Mouse (Mus musculus) liver, embryonic 16.5 days (tissue): ENCODE results near the gene Islr. TPM values are rescaled to one million over a fixed set of nuclear protein-coding genes. Genes with fewer than 3 reads are reported as not detected.

Experiments
- ATAC-seq: fragments of 200-750 bp; cut with Nextera tagmentation; 2 replicates; pipeline ENCODE4 v1.8.0; 2017; ENCODE audit warnings: low read depth, mild to moderate bottlenecking, moderate number of reproducible peaks, moderate library complexity
- H3K27ac ChIP-seq: fragments of 300-500 bp; sonication (generic); 2 replicates; pipeline ENCODE4 v1.5.1; 2014; ENCODE audit warnings: mild to moderate bottlenecking, low read length
- H3K27me3 ChIP-seq: fragments of 300-500 bp; sonication (generic); 2 replicates; pipeline ENCODE4 v1.6.1; 2014; ENCODE audit warnings: low read depth, low read length, mixed read lengths; ENCODE audit not compliant: control insufficient read depth, insufficient read depth
- H3K36me3 ChIP-seq: fragments of 300-500 bp; sonication (generic); 2 replicates; pipeline ENCODE4 v1.6.1; 2014; ENCODE audit warnings: mild to moderate bottlenecking; ENCODE audit not compliant: control insufficient read depth, insufficient read depth
- H3K4me1 ChIP-seq: fragments of 300-500 bp; sonication (generic); 2 replicates; pipeline ENCODE4 v1.6.1; 2014; ENCODE audit warnings: low read depth, low read length, mixed read lengths; ENCODE audit not compliant: control insufficient read depth
- H3K4me2 ChIP-seq: fragments of 300-500 bp; sonication (generic); 2 replicates; pipeline ENCODE4 v1.6.1; 2014; ENCODE audit warnings: low read depth, low read length, mixed read lengths
- H3K4me3 ChIP-seq: fragments of 300-500 bp; sonication (generic); 2 replicates; pipeline ENCODE4 v1.5.1; 2014; ENCODE audit warnings: low read depth, mild to moderate bottlenecking, low read length
- H3K9ac ChIP-seq: fragments of 300-500 bp; sonication (generic); 2 replicates; pipeline ENCODE4 v1.6.1; 2014; ENCODE audit warnings: low read depth, low read length
- H3K9me3 ChIP-seq: fragments of 300-500 bp; sonication (generic); replicated peaks from 2 replicates; pipeline ENCODE4 v1.6.1; 2016; ENCODE audit warnings: low read length; ENCODE audit not compliant: control insufficient read depth
- WGBS: fragments of 180-500 bp; shearing (Covaris S2); extraction: QIAGEN DNeasy Blood & Tissue Kit; methylation state at CpG from one replicate; pipeline ENCODE4 v1.1.7; 2014; ENCODE audit not compliant: insufficient replicate concordance; 5-methylcytosine and 5-hydroxymethylcytosine counted together
- polyA plus RNA-seq: library from polyadenylated mRNA; unstranded; fragments of >200 nt; fragmentation: Nextera tagmentation; extraction: Ambion mirVana; gene quantifications from 2 replicates; pipeline ENCODE4 v1.2.1, GENCODE M21; 2015

Islr gene
- polyA plus RNA-seq, 1 experiment from 2014 or later = 4.0 TPM

GRCm38 (mm10) chr9:58115297-58115925 lies 88.7 kb downstream of the Islr start:
- Histone ChIP-seq H3K36me3 (no peaks in the 10 kb centered on the region), H3K27ac (no peak overlapping the region), H3K4me1 (no peaks in the 10 kb centered on the region; the same call in 1 of the 2 replicates), H3K9ac (no peak overlapping the region), H3K27me3 (peaks cover 34% of the 10 kb centered on the region), H3K4me2 (no peak overlapping the region), H3K9me3 (no peaks in the 10 kb centered on the region), H3K4me3 (no peak overlapping the region)
- WGBS = 24% methylated on average over 7 of the region's 7 CpGs
- no peak for ATAC-seq

GRCm38 (mm10) chr9:58114019-58114418 lies 90.1 kb downstream of the Islr start:
- Histone ChIP-seq H3K9me3 (no peaks in the 10 kb centered on the region), H3K4me1 (no peaks in the 10 kb centered on the region; the same call in 1 of the 2 replicates), H3K36me3 (no peaks in the 10 kb centered on the region), H3K27ac (no peak overlapping the region), H3K9ac (no peak overlapping the region), H3K4me3 (no peak overlapping the region), H3K4me2 (no peak overlapping the region), H3K27me3 (peaks cover 34% of the 10 kb centered on the region)
- ATAC-seq = no peak
- 7% methylated on average over 9 of the region's 9 CpGs for WGBS

GRCm38 (mm10) chr9:58113279-58113884 lies 90.7 kb downstream of the Islr start:
- no peak overlapping the region for H3K4me3 ChIP-seq
- no peak overlapping the region for H3K4me2 ChIP-seq
- H3K9me3 ChIP-seq = no peaks in the 10 kb centered on the region
- H3K9ac ChIP-seq = no peak overlapping the region
- WGBS = 6% methylated on average over 22 of the region's 22 CpGs
- H3K27me3 ChIP-seq = peaks cover 34% of the 10 kb centered on the region
- no peak for ATAC-seq
- H3K4me1 ChIP-seq = no peaks in the 10 kb centered on the region; the same call in 1 of the 2 replicates
- H3K36me3 ChIP-seq = no peaks in the 10 kb centered on the region
- H3K27ac ChIP-seq = no peak overlapping the region

GRCm38 (mm10) chr9:58112866-58113278 lies 91.2 kb downstream of the Islr start:
- H3K9me3 ChIP-seq = no peaks in the 10 kb centered on the region
- peaks cover 34% of the 10 kb centered on the region for H3K27me3 ChIP-seq
- WGBS = 13% methylated on average over 6 of the region's 6 CpGs
- no peaks in the 10 kb centered on the region; the same call in 1 of the 2 replicates for H3K4me1 ChIP-seq
- H3K36me3 ChIP-seq = no peaks in the 10 kb centered on the region
- no peak overlapping the region for H3K4me2 ChIP-seq
- H3K9ac ChIP-seq = no peak overlapping the region
- no peak overlapping the region for H3K4me3 ChIP-seq
- no peak overlapping the region for H3K27ac ChIP-seq
- ATAC-seq = no peak

GRCm38 (mm10) chr9:58112321-58112751 lies 91.8 kb downstream of the Islr start:
- Histone ChIP-seq H3K27ac (no peak overlapping the region), H3K36me3 (no peaks in the 10 kb centered on the region)

GRCm38 (mm10) chr9:58111431-58111830 lies 92.7 kb downstream of the Islr start:
- Histone ChIP-seq H3K27me3 (peaks cover 34% of the 10 kb centered on the region), H3K9ac (no peak overlapping the region), H3K27ac (no peak overlapping the region), H3K36me3 (no peaks in the 10 kb centered on the region), H3K4me3 (no peak overlapping the region), H3K4me2 (no peak overlapping the region), H3K9me3 (no peaks in the 10 kb centered on the region), H3K4me1 (no peaks in the 10 kb centered on the region; the same call in 1 of the 2 replicates)
- ATAC-seq = no peak
- 50% methylated on average over 6 of the region's 6 CpGs for WGBS

More at GRCm38 (mm10) chr9:58112321-58112751, 91.8 kb downstream of the Islr start:
- no peak for ATAC-seq
- 23% methylated on average over 6 of the region's 6 CpGs for WGBS
- Histone ChIP-seq H3K4me1 (no peaks in the 10 kb centered on the region; the same call in 1 of the 2 replicates), H3K9me3 (no peaks in the 10 kb centered on the region), H3K4me2 (no peak overlapping the region), H3K27me3 (peaks cover 34% of the 10 kb centered on the region), H3K9ac (no peak overlapping the region), H3K4me3 (no peak overlapping the region)

GRCm38 (mm10) chr9:58110787-58111186 lies 93.3 kb downstream of the Islr start:
- no peaks in the 10 kb centered on the region; the same call in 1 of the 2 replicates for H3K4me1 ChIP-seq
- no peak overlapping the region for H3K9ac ChIP-seq
- H3K27ac ChIP-seq = no peak overlapping the region
- no peaks in the 10 kb centered on the region for H3K36me3 ChIP-seq
- whole genome bisulfite sequencing = 61% methylated on average over 5 of the region's 5 CpGs
- no peak for ATAC-seq
- H3K27me3 ChIP-seq = peaks cover 32% of the 10 kb centered on the region
- H3K9me3 ChIP-seq = no peaks in the 10 kb centered on the region
- no peak overlapping the region for H3K4me2 ChIP-seq
- no peak overlapping the region for H3K4me3 ChIP-seq

- H3K9ac ChIP-seq = no peak overlapping the region
- H3K27ac ChIP-seq = no peak overlapping the region
- no peak for ATAC-seq
- no peak overlapping the region for H3K4me3 ChIP-seq
- H3K9me3 ChIP-seq = no peaks in the 10 kb centered on the region
- no peaks in the 10 kb centered on the region for H3K36me3 ChIP-seq
- WGBS = 55% methylated on average over 5 of the region's 5 CpGs
- no peak overlapping the region for H3K4me2 ChIP-seq
- H3K4me1 ChIP-seq = no peaks in the 10 kb centered on the region
- H3K27me3 ChIP-seq = peaks cover 5% of the 10 kb centered on the region; the same call in 1 of the 2 replicates
Observed at GRCm38 (mm10) chr9:58107494-58107893, 96.6 kb downstream of the Islr start.
